Mouse (Mus musculus): ENCODE data around the gene Cbwd1. TPM values are rescaled to one million over a fixed set of nuclear protein-coding genes. Genes with fewer than 3 reads are reported as not detected.

The Cbwd1 gene
- polyA plus RNA-seq, 1 experiment, result 7.5 TPM

DNA sequence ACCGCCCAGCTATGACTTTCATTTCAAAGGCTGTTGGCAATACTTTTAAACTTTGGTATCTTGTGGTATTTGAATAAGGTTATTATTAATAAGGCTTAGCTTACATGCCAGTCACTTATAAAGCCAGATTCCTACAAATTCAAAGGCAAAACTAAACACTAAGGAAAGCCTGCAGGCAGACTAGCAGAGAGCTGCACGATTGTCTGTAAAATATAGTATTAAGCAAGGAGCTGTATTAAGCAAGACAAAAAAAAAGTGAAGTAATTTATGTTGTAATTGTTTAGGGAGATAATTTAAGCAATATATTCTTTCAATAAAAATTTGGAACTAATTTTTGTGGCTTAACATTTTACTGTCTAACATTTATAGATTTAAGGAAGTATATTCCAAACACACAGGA, 5.5 kb upstream of the Cbwd1 start:
- Histone ChIP-seq H3K4me3 (replicated peaks; ENCODE audit: control insufficient read depth, low read depth, low read length) (no peak overlapping the region), H3K27ac (ENCODE audit: control insufficient read depth, insufficient read depth, low read depth, low read length, poor library complexity) (peak overlapping the region; percentile 64; the same call in 1 of the 2 replicates), H3K4me1 (ENCODE audit: control insufficient read depth, insufficient read depth, low read length) (no peaks in the 10 kb centered on the region; the same call in 1 of the 2 replicates)
- TF ChIP-seq CTCF (IDR thresholded peaks at IDR 0.05; ENCODE audit: control insufficient read depth, insufficient read depth, low read length) (no peak), POLR2A (IDR thresholded peaks at IDR 0.05; ENCODE audit: borderline replicate concordance, control insufficient read depth, low read depth, low read length) (no peak)
- WGBS, result 21% methylated on average over 2 of the region's 2 CpGs

- H3K4me1 ChIP-seq (ENCODE audit: control insufficient read depth, insufficient read depth, low read length), result no peaks in the 10 kb centered on the region; the same call in 1 of the 2 replicates
- no peak overlapping the region for H3K4me3 ChIP-seq (replicated peaks; ENCODE audit: control insufficient read depth, low read depth, low read length)
- WGBS, result 22% methylated on average over 2 of the region's 2 CpGs
- no peak for TF ChIP-seq POLR2A (IDR thresholded peaks at IDR 0.05; ENCODE audit: borderline replicate concordance, control insufficient read depth, low read depth, low read length)
- no peak for TF ChIP-seq CTCF (IDR thresholded peaks at IDR 0.05; ENCODE audit: control insufficient read depth, insufficient read depth, low read length)
- no peak overlapping the region; the same call in 1 of the 2 replicates for H3K27ac ChIP-seq (ENCODE audit: control insufficient read depth, insufficient read depth, low read depth, low read length, poor library complexity)
These were observed 4.8 kb upstream of the Cbwd1 start for GRCm38 (mm10) chr19:24966203-24966602.

DNA sequence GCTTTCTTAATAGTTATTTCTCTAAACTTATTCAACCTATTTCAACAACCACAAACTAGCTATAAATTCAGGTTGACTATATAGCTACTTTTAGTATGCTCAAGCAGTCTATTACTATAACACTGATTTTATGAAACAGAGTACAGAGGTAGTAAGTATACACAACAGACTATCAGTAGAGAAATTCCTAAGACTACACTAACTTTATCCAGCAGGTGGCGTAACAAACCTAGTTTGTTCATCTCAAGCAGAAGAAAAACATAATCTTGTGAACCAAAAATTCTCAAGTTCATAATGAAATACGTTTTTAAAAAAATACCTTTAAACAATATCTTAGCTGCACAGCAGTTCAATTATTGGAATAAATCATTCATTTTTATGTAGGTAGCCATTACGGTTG, 2.9 kb downstream of the Cbwd1 start:
- TF ChIP-seq CTCF (IDR thresholded peaks at IDR 0.05; ENCODE audit: control insufficient read depth, insufficient read depth, low read length) (no peak), POLR2A (IDR thresholded peaks at IDR 0.05; ENCODE audit: borderline replicate concordance, control insufficient read depth, low read depth, low read length) (no peak)
- Histone ChIP-seq H3K4me1 (ENCODE audit: control insufficient read depth, insufficient read depth, low read length) (no peaks in the 10 kb centered on the region), H3K4me3 (replicated peaks; ENCODE audit: control insufficient read depth, low read depth, low read length) (no peak overlapping the region), H3K27ac (ENCODE audit: control insufficient read depth, insufficient read depth, low read depth, low read length, poor library complexity) (no peak overlapping the region)
- 28% methylated on average over 3 of the region's 3 CpGs for WGBS

- no peaks in the 10 kb centered on the region for H3K4me1 ChIP-seq (ENCODE audit: control insufficient read depth, insufficient read depth, low read length)
- H3K4me3 ChIP-seq (replicated peaks; ENCODE audit: control insufficient read depth, low read depth, low read length), result no peak overlapping the region
- TF ChIP-seq CTCF (IDR thresholded peaks at IDR 0.05; ENCODE audit: control insufficient read depth, insufficient read depth, low read length) (no peak), POLR2A (IDR thresholded peaks at IDR 0.05; ENCODE audit: borderline replicate concordance, control insufficient read depth, low read depth, low read length) (no peak)
- H3K27ac ChIP-seq (ENCODE audit: control insufficient read depth, insufficient read depth, low read depth, low read length, poor library complexity), result no peak overlapping the region
These were observed 15.7 kb downstream of the Cbwd1 start for GRCm38 (mm10) chr19:24945521-24946262.

DNA sequence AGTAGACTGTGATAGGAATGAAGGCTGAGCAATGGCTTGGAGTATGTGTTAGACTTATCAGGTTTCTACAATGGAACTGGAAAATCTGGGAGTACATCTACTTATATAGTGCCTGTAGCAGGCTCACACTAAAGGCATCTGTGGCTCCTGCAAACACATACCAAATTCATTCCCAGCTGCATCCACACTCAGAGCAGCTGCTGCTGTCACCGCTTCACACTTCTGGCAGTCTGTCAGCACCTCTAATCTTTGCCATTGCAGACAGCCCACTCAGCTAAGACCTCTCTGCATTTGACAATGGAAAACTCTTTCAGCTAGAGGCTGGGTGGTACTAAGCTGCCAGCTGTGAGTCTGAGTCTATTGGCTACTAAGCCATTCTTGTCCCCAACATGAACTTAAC, 24.3 kb downstream of the Cbwd1 start:
- no peak for TF ChIP-seq POLR2A (IDR thresholded peaks at IDR 0.05; ENCODE audit: borderline replicate concordance, control insufficient read depth, low read depth, low read length)
- 88% methylated on average over 1 of the region's 1 CpGs for WGBS
- no peak overlapping the region for H3K4me3 ChIP-seq (replicated peaks; ENCODE audit: control insufficient read depth, low read depth, low read length)

DNA sequence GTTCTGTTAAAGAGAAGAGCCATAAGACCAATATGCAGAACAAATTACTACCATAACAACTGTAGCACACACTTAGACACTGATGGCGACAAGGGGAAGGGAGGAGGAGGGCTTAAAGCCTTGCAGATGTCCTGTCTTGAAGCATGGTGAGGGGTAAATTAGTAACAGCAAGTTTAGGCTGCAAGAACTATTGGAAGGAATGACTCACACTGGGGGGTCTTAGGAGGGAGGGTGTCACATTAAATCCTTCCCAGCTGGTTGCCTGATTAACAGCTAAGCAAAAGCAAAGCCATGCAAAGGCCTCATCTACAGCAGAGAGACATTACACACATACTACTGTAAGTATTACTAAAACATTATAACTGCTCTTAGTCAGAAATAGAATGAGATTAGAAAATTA, 32.4 kb downstream of the Cbwd1 start:
- no peak for TF ChIP-seq CTCF (IDR thresholded peaks at IDR 0.05; ENCODE audit: control insufficient read depth, insufficient read depth, low read length)
- TF ChIP-seq POLR2A (IDR thresholded peaks at IDR 0.05; ENCODE audit: borderline replicate concordance, control insufficient read depth, low read depth, low read length), result no peak
- 83% methylated on average over 1 of the region's 1 CpGs for whole genome bisulfite sequencing
- Histone ChIP-seq H3K4me1 (ENCODE audit: control insufficient read depth, insufficient read depth, low read length) (no peaks in the 10 kb centered on the region), H3K4me3 (replicated peaks; ENCODE audit: control insufficient read depth, low read depth, low read length) (no peak overlapping the region), H3K27ac (ENCODE audit: control insufficient read depth, insufficient read depth, low read depth, low read length, poor library complexity) (no peak overlapping the region)

More for the DNA sequence above, 24.3 kb downstream of the Cbwd1 start:
- no peak overlapping the region for H3K27ac ChIP-seq (ENCODE audit: control insufficient read depth, insufficient read depth, low read depth, low read length, poor library complexity)
- H3K4me1 ChIP-seq (ENCODE audit: control insufficient read depth, insufficient read depth, low read length), result no peaks in the 10 kb centered on the region

DNA sequence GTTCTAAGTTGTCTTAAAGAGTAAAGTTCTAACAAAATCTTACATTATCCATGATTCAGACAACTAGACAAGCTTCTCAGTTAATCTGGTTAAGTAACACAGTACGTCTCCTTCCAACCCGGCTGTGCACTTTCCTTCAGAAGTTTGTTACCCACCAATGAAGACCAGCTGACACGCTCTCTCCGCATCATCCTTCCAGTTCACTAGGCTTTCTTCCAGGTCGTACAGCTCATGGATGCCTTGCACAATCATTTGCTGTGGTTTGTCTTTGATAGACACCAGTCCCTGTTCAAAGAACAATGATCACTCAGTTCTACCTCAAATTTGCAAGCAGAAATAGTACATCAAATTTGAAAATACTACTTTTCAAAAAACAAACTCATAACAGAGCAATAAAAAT, 40.5 kb downstream of the Cbwd1 start:
- TF ChIP-seq CTCF (IDR thresholded peaks at IDR 0.05; ENCODE audit: control insufficient read depth, insufficient read depth, low read length) (no peak), POLR2A (IDR thresholded peaks at IDR 0.05; ENCODE audit: borderline replicate concordance, control insufficient read depth, low read depth, low read length) (no peak)
- Histone ChIP-seq H3K27ac (ENCODE audit: control insufficient read depth, insufficient read depth, low read depth, low read length, poor library complexity) (no peak overlapping the region), H3K4me1 (ENCODE audit: control insufficient read depth, insufficient read depth, low read length) (no peaks in the 10 kb centered on the region), H3K4me3 (replicated peaks; ENCODE audit: control insufficient read depth, low read depth, low read length) (no peak overlapping the region)
- WGBS, result 77% methylated on average over 5 of the region's 5 CpGs

GRCm38 (mm10) chr19:24908385-24909155, 52.8 kb downstream of the Cbwd1 start:
- 60% methylated on average over 3 of the region's 3 CpGs for WGBS
- H3K4me3 ChIP-seq (replicated peaks; ENCODE audit: control insufficient read depth, low read depth, low read length), result no peak overlapping the region
- TF ChIP-seq CTCF (IDR thresholded peaks at IDR 0.05; ENCODE audit: control insufficient read depth, insufficient read depth, low read length), result no peak
- TF ChIP-seq POLR2A (IDR thresholded peaks at IDR 0.05; ENCODE audit: borderline replicate concordance, control insufficient read depth, low read depth, low read length), result no peak
- H3K4me1 ChIP-seq (ENCODE audit: control insufficient read depth, insufficient read depth, low read length), result no peaks in the 10 kb centered on the region; the same call in 1 of the 2 replicates
- peak overlapping the region; percentile 43; the same call in 1 of the 2 replicates for H3K27ac ChIP-seq (ENCODE audit: control insufficient read depth, insufficient read depth, low read depth, low read length, poor library complexity)

Measured in bone marrow, adult 2 months (tissue).